Mouse (Mus musculus) spleen, adult 2 months (tissue): ENCODE measurements around the gene Scgb1a1.

Source experiments
- CTCF ChIP-seq: fragments of 200-500 bp; IDR thresholded peaks from 2 replicates; pipeline ENCODE4 v1.5.1; 2011; ENCODE audit warnings: mild to moderate bottlenecking, inconsistent platforms; ENCODE audit not compliant: insufficient read depth, insufficient read length, insufficient replicate concordance; ENCODE audit errors: extremely low read depth
- POLR2A ChIP-seq: fragments of 200-500 bp; IDR thresholded peaks from 2 replicates; pipeline ENCODE4 v1.6.1; 2011; ENCODE audit warnings: low read depth, low read length, inconsistent platforms

DNA sequence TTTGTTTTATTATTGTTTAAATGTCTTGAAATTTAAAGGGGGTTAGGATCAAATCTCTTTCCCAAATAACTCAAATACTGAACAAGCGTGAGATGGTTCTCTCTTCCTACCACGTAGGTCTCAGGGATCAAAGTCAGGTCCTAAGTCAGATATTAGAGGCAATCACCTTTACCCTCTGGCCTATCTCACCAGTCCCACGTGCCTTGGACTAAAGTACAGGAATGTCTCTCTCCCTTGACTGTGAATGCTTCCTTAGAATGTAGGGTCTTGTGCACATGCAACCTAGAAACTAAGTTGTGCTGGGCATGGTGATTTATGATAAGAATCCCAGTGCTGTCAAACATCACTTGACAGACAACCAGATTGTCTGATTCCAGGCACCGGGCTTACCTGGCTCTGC lies 48.5 kb downstream of the Scgb1a1 start:
- TF ChIP-seq CTCF (no peak), POLR2A (no peak)
